Mouse (Mus musculus) bone marrow macrophage, adult 2 months (primary cell): ENCODE results near the gene Lmtk2.

Experiments
- CTCF ChIP-seq: IDR thresholded peaks from 2 replicates; pipeline ENCODE4 v1.5.1; 2012; ENCODE audit warnings: low read depth, mild to moderate bottlenecking, low read length, moderate library complexity
- POLR2A ChIP-seq: IDR thresholded peaks from 2 replicates; pipeline ENCODE4 v1.6.1; 2012; ENCODE audit warnings: mild to moderate bottlenecking, low read depth, low read length, borderline replicate concordance

DNA sequence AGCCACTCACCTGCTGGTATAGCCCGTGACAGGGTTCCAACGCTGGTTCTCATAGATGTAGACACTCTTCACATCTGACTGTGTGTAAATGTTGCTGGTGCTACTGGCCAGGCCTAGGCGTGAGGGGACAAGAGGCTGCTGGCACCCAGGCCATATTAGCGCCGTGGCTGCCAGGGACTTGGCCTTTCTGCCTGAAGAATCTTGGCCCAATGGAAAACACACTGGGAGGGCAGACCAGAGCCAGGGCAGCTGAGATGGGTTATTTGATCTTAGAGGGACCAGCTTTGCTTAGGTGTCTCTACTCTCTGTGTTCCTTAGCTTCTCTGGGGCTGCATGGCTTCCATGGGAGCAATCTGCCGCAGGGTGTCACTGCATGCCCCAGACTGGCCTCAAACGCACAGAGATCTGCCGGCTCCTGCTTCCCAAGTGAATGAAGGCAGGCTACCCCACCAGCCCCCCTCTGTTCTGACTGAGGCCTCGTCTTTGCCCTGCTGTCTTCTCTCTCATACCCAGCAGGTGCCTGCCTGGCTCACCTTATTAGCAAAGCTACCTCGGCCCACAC lies 103.2 kb downstream of the Lmtk2 start:
- TF ChIP-seq CTCF: no peak
- no peak for TF ChIP-seq POLR2A
